Mouse (Mus musculus): ENCODE measurements around the gene Sbpl.

DNA sequence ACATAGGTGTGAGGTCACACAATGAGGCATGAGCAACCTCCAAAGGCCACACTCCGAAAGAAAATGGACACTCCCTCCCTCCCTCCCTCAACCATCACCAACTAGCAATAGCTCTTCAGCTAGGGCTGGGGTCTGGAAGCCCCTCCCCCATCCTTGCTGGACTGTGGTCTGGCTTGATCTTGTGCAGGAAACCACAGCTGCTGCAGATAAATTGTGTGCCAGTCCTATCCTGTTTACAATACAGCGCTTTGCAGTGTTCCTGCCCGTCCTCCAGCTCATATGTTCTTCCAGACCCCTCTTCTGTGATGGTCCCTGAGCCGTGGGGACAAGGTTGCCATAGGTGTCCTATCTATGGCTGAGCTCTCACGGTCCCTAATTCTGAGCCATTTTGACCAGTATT is 23.9 kb downstream of the Sbpl start:
- TF ChIP-seq CTCF (IDR thresholded peaks at IDR 0.05; ENCODE audit: extremely low read depth, insufficient read depth, insufficient read length, insufficient replicate concordance): no peak
- TF ChIP-seq POLR2A (IDR thresholded peaks at IDR 0.05; ENCODE audit: low read depth, low read length): no peak

Measured in spleen, adult 2 months (tissue).